Mouse (Mus musculus) sigmoid colon, adult 10 weeks (tissue): ENCODE data around the gene Hspa1b. TPM values are rescaled to one million over a fixed set of nuclear protein-coding genes. Genes with fewer than 3 reads are reported as not detected.

Source experiments
- polyA plus RNA-seq: library from polyadenylated mRNA; stranded (reverse); fragments of 350-450 nt; fragmentation: Illumina TruSeq; extraction: RNeasy Lipid Tissue Mini Kit (QIAGEN cat#74804); gene quantifications from one replicate; pipeline ENCODE4 v1.2.3, GENCODE M21; 2014; ENCODE audit warnings: low read depth, low replicate concordance

Gene Hspa1b
- polyA plus RNA-seq = 10.1 TPM

DNA sequence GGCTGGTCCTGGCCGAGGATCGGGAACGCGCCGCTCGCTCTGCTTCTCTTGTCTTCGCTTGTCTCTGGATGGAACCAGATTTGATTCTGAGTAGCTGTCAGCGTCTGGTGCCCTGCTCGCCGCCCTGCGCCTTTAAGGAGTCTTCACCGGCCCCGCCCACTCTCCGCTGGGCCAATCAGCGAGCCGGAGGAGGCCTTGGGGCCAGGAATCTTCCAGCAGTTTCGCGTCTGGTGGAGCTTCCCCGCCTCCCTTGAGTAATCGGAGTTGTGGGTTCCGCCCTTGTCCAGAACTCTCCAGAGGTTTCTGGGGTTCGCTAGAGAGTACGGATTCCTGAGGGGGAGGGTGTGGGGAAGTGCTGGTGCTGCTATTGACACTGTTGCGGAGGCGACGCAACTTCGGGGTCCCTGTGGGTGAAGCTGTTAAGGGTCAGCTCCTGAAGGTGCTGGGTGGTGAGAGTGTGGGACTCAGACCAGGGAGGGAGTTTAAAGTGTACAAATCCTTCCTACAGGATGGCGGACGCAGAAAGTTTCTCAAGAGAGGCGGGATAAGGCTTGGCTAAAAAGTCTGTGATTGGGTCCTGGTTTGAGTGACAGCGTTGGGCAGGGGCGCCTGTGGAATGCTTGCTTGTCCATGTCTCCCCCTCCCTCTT is at the start of gene Hspa1b:
Gene Hspa1b (minus strand): TSS at position 109 of the 649 bp plus-strand sequence.

GRCm38 (mm10) chr17:35000717-35001451 is 41.8 kb upstream of the Hspa1b start, which contains the start of gene Vars:
Vars (plus strand) TSS chr17:35000987.

GRCm38 (mm10) chr17:34981690-34982180 is 22.7 kb upstream of the Hspa1b start, which contains the start of gene Lsm2:
Lsm2 (plus strand) TSS chr17:34981862.

GRCm38 (mm10) chr17:34972069-34972749 is 13.2 kb upstream of the Hspa1b start, which contains the start of the genes Hspa1a and Hspa1l:
Hspa1a (minus strand) TSS chr17:34972156.
Hspa1l (plus strand) TSS chr17:34972703.

DNA sequence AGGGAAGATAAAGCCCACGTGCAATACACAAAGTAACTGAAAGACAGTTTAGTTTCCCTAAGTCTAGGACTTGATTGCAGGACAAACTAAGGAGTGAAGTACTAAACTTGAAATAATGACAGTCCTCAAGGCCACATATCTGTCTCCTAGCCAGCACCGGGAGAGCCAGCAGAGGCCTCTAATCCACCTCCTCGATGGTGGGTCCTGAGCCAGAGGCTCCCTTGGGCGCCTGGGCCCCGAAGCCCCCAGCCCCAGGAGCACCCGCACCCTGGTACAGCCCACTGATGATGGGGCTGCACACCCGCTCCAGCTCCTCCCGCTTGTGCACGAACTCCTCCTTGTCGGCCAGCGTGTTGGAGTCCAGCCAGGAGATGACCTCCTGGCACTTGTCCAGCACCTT is 10.8 kb upstream of the Hspa1b start, which contains the start of gene Gm20481:
Gene Gm20481 (plus strand): TSS at position 91 of the 400 bp plus-strand sequence.

DNA sequence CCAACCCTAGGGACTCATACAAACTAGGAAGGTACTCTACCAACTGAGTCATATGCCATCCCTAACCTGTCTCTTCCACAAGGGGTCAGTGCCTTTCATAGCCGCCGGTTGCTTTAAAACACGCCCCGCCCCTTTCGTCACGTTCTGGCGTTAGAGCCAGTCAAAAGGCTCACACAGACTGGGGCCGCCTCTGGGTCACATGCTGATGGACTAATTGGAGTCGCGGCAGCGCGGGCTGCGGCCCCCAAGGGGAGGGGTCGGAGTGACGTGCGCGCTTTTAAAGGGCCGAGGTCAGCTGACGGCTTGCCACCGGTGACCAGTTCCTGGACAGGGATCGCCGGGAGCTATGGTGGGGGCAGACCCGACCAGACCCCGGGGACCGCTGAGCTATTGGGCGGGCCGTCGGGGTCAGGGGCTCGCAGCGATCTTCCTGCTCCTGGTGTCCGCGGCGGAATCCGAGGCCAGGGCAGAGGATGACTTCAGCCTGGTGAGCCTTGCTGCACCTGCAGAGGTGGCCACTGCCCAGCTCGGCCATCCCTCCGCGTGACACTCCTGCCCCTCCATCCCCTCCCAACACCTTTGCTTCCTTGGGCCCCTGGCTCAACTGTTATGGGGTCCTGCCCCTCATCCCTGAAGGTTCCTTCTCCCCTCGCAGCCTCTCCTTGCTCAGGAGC is 27.8 kb downstream of the Hspa1b start, which contains the start of gene Neu1:
Gene Neu1 (plus strand): TSS at position 193 of the 674 bp plus-strand sequence.

GRCm38 (mm10) chr17:34913930-34914665 is 44.9 kb downstream of the Hspa1b start, which contains the start of gene Slc44a4:
Slc44a4 (plus strand) TSS chr17:34914466.

Other genes with a start within 250 kb of the Hspa1b start
- 1.8 TPM for gene C4b, start 215.4 kb downstream of the Hspa1b start, polyA plus RNA-seq
- gene Cyp21a1, start 154.7 kb downstream of the Hspa1b start, polyA plus RNA-seq = not detected
- 23.0 TPM for gene Stk19, start 122.3 kb downstream of the Hspa1b start, polyA plus RNA-seq
- 3.0 TPM for gene Dxo, start 122.2 kb downstream of the Hspa1b start, polyA plus RNA-seq
- 5.6 TPM for gene Skiv2l, start 109.0 kb downstream of the Hspa1b start, polyA plus RNA-seq
- 1.1 TPM for gene Nelfe, start 108.8 kb downstream of the Hspa1b start, polyA plus RNA-seq
- 18.5 TPM for gene Cfb, start 96.7 kb downstream of the Hspa1b start, polyA plus RNA-seq
- 1.1 TPM for gene Zbtb12, start 79.8 kb downstream of the Hspa1b start, polyA plus RNA-seq
- gene Gm20547, start 77.2 kb downstream of the Hspa1b start, polyA plus RNA-seq = 2.3 TPM
- gene C2, start 61.0 kb downstream of the Hspa1b start, polyA plus RNA-seq = 1.0 TPM
- 10.6 TPM for gene Ehmt2, start 60.8 kb downstream of the Hspa1b start, polyA plus RNA-seq
- 32.3 TPM for gene Slc44a4, start 44.8 kb downstream of the Hspa1b start, polyA plus RNA-seq
- 15.5 TPM for gene Neu1, start 28.0 kb downstream of the Hspa1b start, polyA plus RNA-seq
- gene Gm20481, start 10.7 kb upstream of the Hspa1b start, polyA plus RNA-seq = not detected
- gene Hspa1a, start 12.9 kb upstream of the Hspa1b start, polyA plus RNA-seq = 4.5 TPM
- gene Hspa1l, start 13.5 kb upstream of the Hspa1b start, polyA plus RNA-seq = 0.22 TPM
- gene Lsm2, start 22.6 kb upstream of the Hspa1b start, polyA plus RNA-seq = 12.9 TPM
- 1.5 TPM for gene Vars, start 41.7 kb upstream of the Hspa1b start, polyA plus RNA-seq
- gene Vwa7, start 57.3 kb upstream of the Hspa1b start, polyA plus RNA-seq = 0.09 TPM
- not detected for gene Sapcd1, start 68.8 kb upstream of the Hspa1b start, polyA plus RNA-seq
- gene Msh5, start 87.5 kb upstream of the Hspa1b start, polyA plus RNA-seq = 2.5 TPM
- gene Clic1, start 90.7 kb upstream of the Hspa1b start, polyA plus RNA-seq = 47.8 TPM
- gene Ddah2, start 99.8 kb upstream of the Hspa1b start, polyA plus RNA-seq = not detected
- 1.5 TPM for gene Ly6g6c, start 106.2 kb upstream of the Hspa1b start, polyA plus RNA-seq
- 3.0 TPM for gene Mpig6b, start 106.9 kb upstream of the Hspa1b start, polyA plus RNA-seq
- gene Ly6g6e, start 117.7 kb upstream of the Hspa1b start, polyA plus RNA-seq = 2.8 TPM
- gene Ly6g6d, start 118.8 kb upstream of the Hspa1b start, polyA plus RNA-seq = not detected
- not detected for gene Ly6g6f, start 126.4 kb upstream of the Hspa1b start, polyA plus RNA-seq
- gene Abhd16a, start 130.0 kb upstream of the Hspa1b start, polyA plus RNA-seq = 5.3 TPM
- not detected for gene Ly6g5c, start 149.0 kb upstream of the Hspa1b start, polyA plus RNA-seq
- gene Ly6g5b, start 156.2 kb upstream of the Hspa1b start, polyA plus RNA-seq = not detected
- 0.85 TPM for gene Gpank1, start 162.2 kb upstream of the Hspa1b start, polyA plus RNA-seq
- gene Csnk2b, start 162.8 kb upstream of the Hspa1b start, polyA plus RNA-seq = 96.9 TPM
- 2.2 TPM for gene D17H6S53E, start 167.1 kb upstream of the Hspa1b start, polyA plus RNA-seq
- not detected for gene Apom, start 172.8 kb upstream of the Hspa1b start, polyA plus RNA-seq
- 16.8 TPM for gene Bag6, start 175.9 kb upstream of the Hspa1b start, polyA plus RNA-seq
- 12.8 TPM for gene Prrc2a, start 205.7 kb upstream of the Hspa1b start, polyA plus RNA-seq
- gene Aif1, start 216.8 kb upstream of the Hspa1b start, polyA plus RNA-seq = 7.7 TPM
- not detected for gene Lst1, start 229.2 kb upstream of the Hspa1b start, polyA plus RNA-seq
- gene Ltb, start 235.2 kb upstream of the Hspa1b start, polyA plus RNA-seq = not detected
- gene Tnf, start 242.8 kb upstream of the Hspa1b start, polyA plus RNA-seq = 0.35 TPM
- 0.54 TPM for gene Lta, start 246.1 kb upstream of the Hspa1b start, polyA plus RNA-seq